Mouse (Mus musculus) monocyte, adult 5-6 weeks (primary cell): ENCODE data around the gene Slc10a1. TPM values are rescaled to one million over a fixed set of nuclear protein-coding genes. Genes with fewer than 3 reads are reported as not detected.
"Not testable (repeated sequence)": the region's sequence is repeated elsewhere in the genome, so short reads cannot be mapped to it uniquely, and the experiment has no call there.

Experiments
- ATAC-seq: fragments of 153-309, 156-312 bp; replicated peaks from 2 replicates; pipeline ENCODE4 v1.8.0; 2017; ENCODE audit warnings: mild to moderate bottlenecking; ENCODE audit not compliant: low TSS enrichment, insufficient number of reproducible peaks, severe bottlenecking, poor library complexity, low FRiP score
- total RNA-seq: library from RNA; stranded (forward); fragments of 200-1000, 200-491, 200-594 nt; gene quantifications from 3 replicates; pipeline ENCODE4 v1.2.3, GENCODE M21; 2017

The Slc10a1 gene
- total RNA-seq, 1 experiment from 2014 or later, result 3.2 TPM

DNA sequence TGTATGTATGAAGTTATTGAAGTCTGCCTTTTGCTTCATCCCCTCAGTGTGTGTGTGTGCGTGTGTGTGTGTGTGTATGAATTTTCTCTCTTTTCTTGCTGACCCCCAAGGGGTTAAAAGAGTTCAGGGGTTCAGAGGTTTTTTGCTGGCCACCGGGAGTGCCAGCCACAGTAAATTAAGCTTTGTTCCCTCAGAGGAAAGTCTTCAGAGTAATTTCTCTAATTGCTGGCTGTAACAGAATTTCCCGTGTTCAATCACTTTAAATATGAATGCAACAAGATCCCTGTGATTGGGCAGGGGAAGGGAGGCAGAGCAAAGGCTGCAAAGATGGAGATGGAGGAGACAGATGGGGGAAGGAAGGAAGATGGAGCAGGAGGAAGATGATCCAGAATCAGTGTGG, 3.3 kb upstream of the Slc10a1 start:
- ATAC-seq, result no peak

DNA sequence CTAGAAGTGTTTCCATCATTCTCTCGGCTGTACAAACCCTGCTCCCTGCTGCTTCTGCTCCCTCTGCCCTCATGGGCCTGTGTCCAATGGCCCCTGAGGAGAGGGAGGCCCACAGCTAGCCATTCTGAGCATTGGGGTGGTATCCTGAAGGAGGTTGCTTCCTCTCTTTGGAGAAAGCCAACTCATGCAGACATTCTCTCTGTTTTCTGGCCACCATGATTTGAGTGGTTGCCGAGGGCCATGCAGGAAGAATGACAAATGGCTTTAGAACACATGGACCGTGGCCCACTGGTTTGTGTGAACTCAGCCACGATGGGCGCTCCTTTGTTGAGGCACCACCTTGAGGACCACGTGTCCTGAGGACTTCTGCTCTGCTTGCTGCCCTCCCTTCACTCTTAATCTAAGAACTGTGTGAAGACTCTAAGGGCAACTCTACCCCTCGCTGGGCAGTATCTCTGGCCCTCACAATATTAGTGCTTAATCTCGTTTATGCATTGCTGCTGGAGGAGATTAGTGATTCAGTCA, 1.7 kb upstream of the Slc10a1 start:
- ATAC-seq, result no peak

DNA sequence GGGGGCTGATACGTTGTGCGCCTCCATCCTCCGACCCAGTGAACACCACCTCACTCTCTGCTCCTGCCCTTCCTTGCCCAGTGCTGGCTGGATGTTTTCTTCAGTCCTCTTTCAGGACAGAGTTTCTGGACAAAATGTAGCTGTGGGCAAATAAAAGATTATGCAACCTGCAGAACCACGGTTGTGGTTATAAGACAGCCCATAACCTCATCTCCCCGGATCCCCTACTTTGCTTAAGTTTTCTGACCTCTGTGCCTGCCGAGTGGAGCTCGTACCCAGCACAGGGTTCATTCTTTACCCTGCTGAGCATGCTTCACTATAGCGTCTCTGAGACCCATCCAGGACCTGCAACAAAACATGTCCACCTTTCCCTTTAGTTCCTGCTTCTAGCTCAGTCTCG, 587 bp downstream of the Slc10a1 start:
- ATAC-seq, result no peak

GRCm38 (mm10) chr12:80966059-80966838, 2.3 kb downstream of the Slc10a1 start:
- ATAC-seq, result no peak

GRCm38 (mm10) chr12:80962566-80962965, 5.9 kb downstream of the Slc10a1 start:
- ATAC-seq, result no peak

DNA sequence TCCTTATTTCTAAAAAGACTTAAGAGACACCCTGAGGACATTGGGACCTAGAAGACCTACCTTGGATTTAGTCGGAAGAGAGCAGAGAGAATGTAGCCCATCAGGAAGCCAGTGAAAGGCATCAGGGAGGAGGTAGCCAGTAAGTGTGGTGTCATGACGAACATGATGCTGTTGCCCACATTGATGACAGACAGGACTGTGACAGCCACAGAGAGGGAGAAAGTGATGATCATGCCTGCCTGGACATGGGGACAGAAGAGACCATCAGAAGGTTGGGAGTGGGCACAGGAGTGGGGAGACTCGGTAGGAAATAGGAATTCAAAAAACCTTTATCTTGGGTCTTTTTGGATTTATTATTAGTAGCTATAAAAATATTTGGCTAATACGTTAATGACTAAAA, 10.5 kb downstream of the Slc10a1 start:
- ATAC-seq, result no peak

GRCm38 (mm10) chr12:80956039-80956438, 12.5 kb downstream of the Slc10a1 start:
- ATAC-seq, result no peak

DNA sequence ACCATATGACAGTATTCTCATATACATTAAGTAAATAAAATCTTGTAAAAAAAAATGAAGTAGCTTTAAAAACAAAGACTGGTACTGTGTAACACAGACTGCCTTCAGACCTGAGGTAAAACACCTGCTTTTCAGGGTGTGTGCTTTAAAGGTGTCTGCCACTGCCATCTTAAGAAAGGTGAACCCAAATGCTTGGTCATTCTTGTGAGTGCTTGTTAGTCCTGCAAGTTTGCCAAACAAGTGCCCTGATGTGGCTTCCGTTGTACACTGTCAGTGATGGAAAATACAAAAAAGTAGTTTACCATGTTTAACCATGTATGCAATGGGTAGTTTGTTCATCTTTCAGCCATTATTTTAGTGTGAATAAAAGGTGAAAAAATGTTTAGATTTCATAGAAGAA, 16.0 kb downstream of the Slc10a1 start:
- ATAC-seq, result no peak

DNA sequence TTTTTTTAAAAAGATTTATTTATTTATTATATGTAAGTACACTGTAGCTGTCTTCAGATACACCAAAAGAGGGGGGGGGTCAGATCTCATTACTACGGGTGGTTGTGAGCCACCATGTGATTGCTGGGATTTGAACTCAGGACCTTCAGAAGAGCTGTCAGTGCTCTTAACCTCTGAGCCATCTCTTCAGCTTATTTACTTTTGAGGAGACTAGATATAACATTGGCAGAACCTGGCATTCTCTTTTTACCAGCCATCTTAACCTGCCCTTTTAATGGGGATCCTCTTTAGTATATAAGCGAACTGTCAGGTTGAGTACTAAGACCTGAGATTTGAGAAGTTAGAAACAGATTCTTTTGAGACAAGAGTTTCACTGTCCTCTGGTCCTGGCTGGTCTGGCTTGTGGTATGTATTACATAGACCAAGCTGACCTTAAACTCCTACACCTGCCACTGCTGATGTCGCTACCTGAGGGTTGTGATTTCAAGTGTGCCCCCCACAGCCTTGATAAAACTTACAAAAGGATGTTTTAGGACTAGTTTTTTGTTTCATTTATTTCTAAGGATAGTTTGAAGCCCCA, 16.8 kb downstream of the Slc10a1 start:
- no peak for ATAC-seq

DNA sequence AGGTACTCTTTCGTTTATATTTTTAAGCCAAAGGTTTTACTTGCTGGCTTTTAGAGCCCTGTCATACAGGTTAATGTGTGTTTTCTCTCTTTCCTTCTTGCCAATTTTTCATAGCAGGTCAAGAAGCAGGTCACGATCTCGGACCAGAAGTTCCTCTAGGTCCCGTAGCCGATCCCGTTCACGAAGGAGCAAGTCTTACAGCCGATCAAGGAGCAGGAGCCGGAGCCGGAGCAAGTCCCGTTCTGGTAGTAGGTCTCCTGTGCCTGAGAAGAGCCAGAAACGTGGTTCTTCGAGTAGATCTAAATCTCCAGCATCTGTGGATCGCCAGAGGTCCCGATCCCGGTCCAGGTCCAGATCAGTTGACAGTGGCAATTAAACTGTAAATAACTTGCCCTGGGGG, 18.9 kb downstream of the Slc10a1 start:
- not testable (repeated sequence) for ATAC-seq

GRCm38 (mm10) chr12:80948202-80948601, 20.3 kb downstream of the Slc10a1 start:
- no peak for ATAC-seq

DNA sequence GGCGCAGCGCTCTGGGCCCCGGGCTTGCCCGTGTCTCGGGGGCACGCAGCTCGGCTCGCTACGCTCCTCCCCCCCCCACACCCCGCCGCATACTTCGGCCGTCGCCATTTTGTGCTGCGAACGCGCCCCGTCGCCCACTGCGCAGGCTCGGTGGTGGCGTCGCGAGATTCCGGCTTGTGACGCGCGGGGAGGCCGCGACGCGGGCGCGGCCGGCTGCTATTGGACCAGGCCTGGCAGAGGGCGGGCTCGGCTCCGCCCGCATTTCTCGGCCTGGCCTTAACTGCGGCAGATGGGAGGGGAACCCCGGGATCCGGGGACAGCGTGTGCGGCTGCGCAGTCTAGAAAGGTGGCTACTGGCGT, 22.5 kb downstream of the Slc10a1 start:
- peak; percentile 66 for ATAC-seq

DNA sequence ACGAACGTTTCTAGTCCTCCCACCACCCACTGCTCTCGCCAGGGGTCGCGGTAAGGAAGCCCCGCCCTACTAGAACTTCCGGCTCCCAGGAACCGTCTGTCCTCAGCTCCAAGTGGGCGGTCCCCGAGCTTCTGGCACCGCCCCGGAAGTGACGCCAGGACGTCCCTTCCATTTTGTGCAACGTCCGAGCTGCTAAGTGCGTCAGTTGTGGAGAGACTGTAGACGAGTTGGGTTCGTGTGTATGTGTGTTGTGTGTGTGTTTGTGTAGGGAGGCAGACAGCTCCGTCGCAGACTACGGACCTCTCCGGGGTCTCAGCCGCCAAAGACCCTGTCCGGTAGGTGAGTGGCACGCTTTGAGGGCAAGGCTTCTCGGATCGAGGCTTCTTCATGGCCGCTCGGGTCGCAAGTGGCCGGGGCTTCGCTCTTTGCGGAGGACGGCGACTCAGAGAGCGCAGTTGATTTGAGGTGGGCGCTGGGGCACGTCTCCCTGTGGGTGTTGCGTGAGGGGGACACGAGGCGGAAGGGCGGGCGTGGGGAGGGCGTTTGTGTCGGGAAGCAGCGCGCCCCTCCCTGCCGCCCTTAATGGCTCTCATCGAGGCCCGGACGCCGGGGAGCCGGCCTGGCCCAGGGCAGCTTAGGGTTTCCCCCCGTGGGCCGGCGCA, 23.0 kb downstream of the Slc10a1 start, which contains the start of gene Srsf5:
Srsf5 (plus strand) TSS at position 171 of the 662 bp plus-strand sequence.
- peak; percentile 90 for ATAC-seq

GRCm38 (mm10) chr12:80944963-80945333, 23.6 kb downstream of the Slc10a1 start:
- ATAC-seq, result not testable (repeated sequence)

DNA sequence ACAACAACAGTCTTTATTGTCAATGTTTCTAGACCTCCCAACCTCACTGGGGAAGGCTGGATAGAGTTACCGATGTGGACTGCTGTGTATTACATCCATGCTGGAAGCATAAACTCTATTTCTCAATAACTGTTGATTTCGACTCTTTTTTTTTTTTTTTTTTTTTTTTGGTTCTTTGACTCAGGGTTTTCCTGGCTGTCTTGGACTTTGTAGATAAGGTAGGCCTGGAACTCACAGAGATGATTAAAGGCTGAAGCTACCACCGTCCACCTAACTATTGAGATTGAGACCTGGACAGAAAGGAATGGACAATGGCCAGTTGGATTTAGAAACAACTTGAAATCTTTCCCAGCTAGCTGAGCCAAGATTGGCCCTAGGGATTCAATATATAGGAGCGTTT, 24.3 kb downstream of the Slc10a1 start:
- no peak for ATAC-seq

GRCm38 (mm10) chr12:80943395-80943794, 25.1 kb downstream of the Slc10a1 start:
- ATAC-seq, result no peak

DNA sequence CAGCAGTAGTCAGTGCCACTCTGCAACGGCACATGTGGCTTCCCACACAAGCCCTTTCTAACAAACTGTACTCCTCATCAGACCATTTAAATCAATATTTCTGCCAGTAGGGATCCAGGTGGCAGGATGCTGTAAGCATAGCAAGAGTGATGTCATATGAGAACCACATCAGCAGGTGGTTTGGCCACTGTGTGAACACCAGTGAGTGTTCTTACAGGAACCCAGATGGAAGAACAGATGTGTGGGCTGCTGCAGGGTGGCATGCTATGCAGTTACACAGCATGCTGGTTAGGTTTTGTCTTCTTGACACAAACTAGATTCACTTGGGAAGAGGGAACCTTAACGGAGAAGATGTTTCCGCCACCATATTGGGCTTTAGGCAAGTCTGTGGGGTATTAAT, 26.6 kb downstream of the Slc10a1 start:
- ATAC-seq, result no peak

- no peak; the same call in 1 of the 2 replicates for ATAC-seq
These were observed 29.3 kb downstream of the Slc10a1 start for GRCm38 (mm10) chr12:80939165-80939564.

DNA sequence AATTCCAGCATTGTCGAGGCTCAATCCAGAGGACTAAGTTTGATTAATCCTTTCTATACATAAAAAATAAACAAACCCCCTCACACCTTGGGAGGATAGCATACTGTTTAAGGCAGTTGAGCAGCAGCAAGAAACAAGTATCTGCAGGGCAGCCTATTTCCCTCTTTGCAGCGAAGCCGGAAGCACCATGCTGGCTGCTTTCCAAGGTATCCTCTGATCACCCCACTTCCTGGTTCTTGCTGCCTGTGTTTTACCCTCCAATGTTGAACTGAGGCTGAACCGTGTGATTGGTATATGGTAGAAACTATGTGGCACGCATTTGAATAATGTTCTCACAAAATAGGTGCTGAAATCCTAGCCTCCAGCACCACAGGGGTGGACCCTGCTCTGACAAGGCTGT, 29.9 kb downstream of the Slc10a1 start:
- ATAC-seq, result peak; percentile 89
